ENCODE assay signal across 15 mouse cellular contexts in genomic region chr2:39480236-39480635, GRCm38 (mm10).
"Had no signal": no experiment of that assay in that cellular context is flagged by ENCODE, and none has a peak within 500 bp of the region (broad histone marks: within the 10 kb centered on the region; RNA-seq: fewer than 3 reads in every experiment).

No protein-coding gene starts in this region.

- DNase-seq: lung, adult 18-20 months; lung, postnatal 14 days; lung, postnatal 36 days; right cerebral cortex, postnatal 14 days; thymus, adult 18-20 months; thymus, postnatal 14 days; thymus, postnatal 36 days had no signal

- H3K27me3 ChIP-seq: lung, embryonic 15.5 days; megakaryocyte, embryonic 14.5 days; midbrain, embryonic 12.5 days; midbrain, embryonic 15.5 days; neural tube, embryonic 12.5 days had no signal

- H3K4me3 ChIP-seq: lung, embryonic 15.5 days; megakaryocyte, embryonic 14.5 days; midbrain, embryonic 12.5 days; midbrain, embryonic 15.5 days; neural tube, embryonic 12.5 days had no signal

- ATAC-seq: lung, postnatal 0 days; midbrain, embryonic 15.5 days had no signal

- H3K9ac ChIP-seq: liver, embryonic 14.5 days; lung, embryonic 15.5 days; midbrain, embryonic 12.5 days; midbrain, embryonic 15.5 days; neural tube, embryonic 12.5 days had no signal

- H3K9me3 ChIP-seq: lung, embryonic 15.5 days; midbrain, embryonic 12.5 days; midbrain, embryonic 15.5 days; neural tube, embryonic 12.5 days had no signal

- H3K4me2 ChIP-seq: lung, embryonic 15.5 days; midbrain, embryonic 12.5 days; midbrain, embryonic 15.5 days; neural tube, embryonic 12.5 days had no signal

- H3K27ac ChIP-seq: liver, embryonic 14.5 days; lung, embryonic 15.5 days; macrophage; midbrain, embryonic 12.5 days; midbrain, embryonic 15.5 days; neural tube, embryonic 12.5 days had no signal

- H3K36me3 ChIP-seq: lung, embryonic 15.5 days; midbrain, embryonic 12.5 days; midbrain, embryonic 15.5 days; neural tube, embryonic 12.5 days had no signal

- H3K4me1 ChIP-seq: lung, embryonic 15.5 days; megakaryocyte, embryonic 14.5 days; neural tube, embryonic 12.5 days had no signal
